Mouse (Mus musculus): ENCODE measurements around the gene Daam1. TPM values are rescaled to one million over a fixed set of nuclear protein-coding genes. Genes with fewer than 3 reads are reported as not detected.

Gene Daam1
- 3.3 TPM in 2 replicates for polyA plus RNA-seq (2012; rRNA removed)

DNA sequence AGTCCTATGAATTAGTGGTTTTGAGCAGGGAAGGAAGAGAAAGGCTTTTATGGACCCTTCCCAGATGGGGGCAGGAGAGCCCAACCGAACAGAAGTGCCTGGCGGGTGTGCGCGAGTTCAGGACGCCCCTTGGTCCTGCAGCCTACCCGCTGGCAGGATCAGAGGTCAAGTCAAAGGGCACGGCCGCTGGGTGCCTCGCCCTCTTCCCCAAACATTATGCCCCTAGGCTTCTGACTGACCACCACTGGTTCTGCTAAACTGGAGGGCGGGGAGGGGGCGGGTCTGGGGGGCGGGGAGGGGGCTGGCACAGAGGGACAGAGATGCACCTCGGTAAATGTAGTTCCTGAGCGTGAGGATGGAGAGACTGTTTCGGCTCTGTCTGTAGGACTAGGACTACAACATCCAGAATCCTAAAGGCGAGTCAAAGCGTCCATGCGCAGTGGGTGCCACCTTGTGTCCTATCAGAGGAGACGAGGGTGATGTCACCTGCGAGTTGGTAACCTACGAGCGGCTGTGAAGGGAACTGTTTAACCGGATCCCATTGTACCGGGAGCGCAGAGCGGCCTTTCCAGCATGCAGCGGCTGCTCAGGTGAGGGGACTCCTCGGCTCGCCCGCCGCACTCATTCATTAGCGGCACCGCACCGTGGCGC, at the start of gene Daam1:
TSS of gene Daam1 (plus strand) at position 472 of the 651 bp plus-strand sequence.

Other genes starting within 250 kb of the Daam1 start
- gene Gpr135, start 240.0 kb downstream of the Daam1 start, polyA plus RNA-seq (2012; rRNA removed), result 12.0 and 13.1 TPM in 2 replicates